Mouse (Mus musculus): ENCODE results near the gene Parpbp. TPM values are rescaled to one million over a fixed set of nuclear protein-coding genes. Genes with fewer than 3 reads are reported as not detected.

Parpbp gene
- total RNA-seq, 1 experiment from 2014 or later, result 2.2 TPM

Other genes starting within 250 kb of the Parpbp start
- not detected in 2 replicates for gene Pmch, start 55.9 kb downstream of the Parpbp start, total RNA-seq (2021)
- gene Nup37, start 51 bp upstream of the Parpbp start, total RNA-seq (2021), result 6.9 and 14.6 TPM in 2 replicates
- 59.6 and 62.9 TPM in 2 replicates for gene Washc3, start 54.2 kb upstream of the Parpbp start, total RNA-seq (2021)
- gene Dram1, start 232.1 kb upstream of the Parpbp start, total RNA-seq (2021), result 7.4 and 7.9 TPM in 2 replicates
- gene Gnptab, start 232.2 kb upstream of the Parpbp start, total RNA-seq (2021), result 29.8 and 38.2 TPM in 2 replicates